Mouse (Mus musculus): ENCODE data around the gene Akirin2.
"Not testable (repeated sequence)": the region's sequence is repeated elsewhere in the genome, so short reads cannot be mapped to it uniquely, and the experiment has no call there.

The Akirin2 gene

DNA sequence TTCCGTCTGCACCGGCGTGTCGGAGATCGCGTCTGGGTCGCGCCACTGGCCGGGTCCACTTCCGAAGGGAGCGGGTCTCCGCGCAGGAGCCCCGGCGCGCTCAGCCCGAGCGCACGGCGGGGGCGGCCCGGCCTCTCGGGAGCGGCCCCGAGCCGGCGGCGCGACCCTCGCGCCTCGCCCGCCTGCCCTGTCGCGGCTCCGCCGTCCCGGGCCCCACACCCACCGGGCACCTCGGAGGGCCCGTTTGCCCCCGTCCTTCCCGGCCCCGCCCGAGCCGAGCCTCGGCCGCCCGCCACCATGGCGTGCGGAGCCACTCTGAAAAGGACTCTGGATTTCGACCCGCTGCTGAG, at the start of gene Akirin2:
Akirin2 (plus strand) TSS at position 190 of the 350 bp plus-strand sequence.
- peak in 1 of 2 experiments; percentile 41 for DNase-seq

GRCm38 (mm10) chr4:34510305-34510704, 40.4 kb upstream of the Akirin2 start:
- no peak for DNase-seq

- DNase-seq = peak; percentile 80 to 85
These were observed 27.9 kb upstream of the Akirin2 start for GRCm38 (mm10) chr4:34522846-34523245.

DNA sequence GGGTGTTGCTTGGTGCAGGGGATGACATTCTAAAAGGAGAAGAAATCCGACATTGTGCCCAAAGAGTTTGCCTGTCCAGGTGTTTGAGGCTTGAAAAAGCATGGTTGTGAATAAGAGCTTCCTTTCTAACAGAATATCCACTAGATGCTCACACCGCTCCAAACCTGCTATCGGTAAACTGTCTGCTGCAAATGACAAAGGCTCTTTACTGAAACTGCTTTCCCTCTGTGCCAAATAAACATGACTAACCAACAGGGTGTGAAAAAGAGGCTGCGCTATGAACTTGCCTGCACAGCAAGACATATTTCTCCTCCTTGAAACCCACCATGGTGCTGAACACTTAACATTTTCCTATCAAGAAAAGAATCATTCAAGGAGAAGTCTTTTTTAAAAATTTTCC, 27.2 kb upstream of the Akirin2 start:
- DNase-seq = peak in 1 of 2 experiments; percentile 39

- no peak for DNase-seq
These were observed 24.0 kb upstream of the Akirin2 start for GRCm38 (mm10) chr4:34526771-34527170.

- DNase-seq = no peak
These were observed 22.2 kb upstream of the Akirin2 start for GRCm38 (mm10) chr4:34528430-34529100.

- no peak for DNase-seq
These were observed 21.4 kb upstream of the Akirin2 start for GRCm38 (mm10) chr4:34529379-34529778.

DNA sequence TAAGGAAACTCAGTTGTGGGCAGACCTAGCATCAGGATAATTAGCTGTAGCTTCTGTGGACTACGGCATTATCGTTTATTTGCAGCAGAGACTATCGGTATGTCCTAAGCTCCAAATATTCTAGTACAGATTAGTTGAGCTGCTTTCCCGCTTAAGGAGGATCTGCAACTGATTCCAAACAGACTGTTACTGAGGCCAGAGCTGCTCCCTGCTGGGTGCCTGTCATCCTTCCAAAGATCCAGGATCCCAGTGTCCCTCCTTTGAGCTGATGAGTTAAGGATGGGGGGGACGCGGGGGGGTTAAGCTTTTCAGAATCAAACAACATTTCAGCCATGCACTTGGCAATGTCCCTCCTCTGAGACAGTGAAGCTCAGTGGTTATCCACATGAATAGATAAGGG, 20.8 kb upstream of the Akirin2 start:
- DNase-seq = peak; percentile 81 to 87

- peak; percentile 96 to 97 for DNase-seq
These were observed 573 bp upstream of the Akirin2 start for GRCm38 (mm10) chr4:34549981-34550747.

DNA sequence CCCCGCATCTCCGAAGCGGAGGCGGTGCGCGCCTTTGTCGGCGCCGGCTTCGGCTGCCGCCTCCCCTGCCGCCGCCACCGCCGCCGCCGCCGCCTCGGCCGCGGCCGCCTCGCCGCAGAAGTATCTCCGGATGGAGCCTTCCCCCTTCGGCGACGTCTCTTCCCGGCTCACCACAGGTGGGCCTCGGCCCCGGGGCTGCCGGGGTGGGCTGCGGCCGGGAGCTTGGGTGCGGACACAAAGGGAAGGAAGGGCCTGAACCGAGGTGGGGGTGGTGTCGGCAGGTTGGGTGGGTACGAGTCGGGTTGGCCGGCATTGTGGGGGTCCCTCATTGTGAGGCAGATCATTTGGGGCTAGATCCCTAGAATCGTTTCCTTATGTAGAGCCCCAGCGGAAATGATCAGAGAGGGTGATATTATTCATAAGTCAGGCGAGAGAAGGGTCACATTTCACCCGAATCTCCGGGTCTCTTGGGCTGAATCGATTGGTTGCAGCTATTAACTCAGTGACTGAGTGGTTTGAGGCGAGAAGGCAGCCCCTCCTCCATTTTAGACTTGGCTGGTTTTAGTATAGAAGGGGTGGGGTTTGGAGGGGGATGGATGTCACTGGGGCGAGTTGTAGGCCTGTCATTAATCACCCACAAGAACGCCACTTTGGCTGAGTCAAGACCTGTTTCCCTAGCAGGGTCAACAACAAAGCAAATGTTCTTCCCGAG, 517 bp downstream of the Akirin2 start:
- peak; percentile 37 to 48 for DNase-seq

DNA sequence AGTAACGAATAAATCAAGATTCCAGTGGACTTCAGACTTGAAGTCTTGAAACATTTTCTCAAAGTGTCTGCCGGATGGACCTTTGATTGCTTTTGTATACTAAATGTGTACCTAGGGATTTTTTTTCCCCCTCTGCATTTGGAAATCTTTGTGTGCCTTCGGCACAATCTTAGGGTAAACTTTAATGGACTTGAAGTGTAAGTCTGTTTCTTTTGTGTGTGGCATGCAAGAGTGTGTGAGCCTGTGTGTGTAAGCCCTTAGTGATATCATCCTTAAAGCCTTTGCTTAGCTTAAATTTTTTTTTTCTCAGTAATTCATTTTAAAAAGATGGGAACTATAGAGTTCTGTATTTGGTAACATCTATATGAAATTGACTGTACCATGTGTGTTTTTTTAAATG, 1.2 kb downstream of the Akirin2 start:
- no peak for DNase-seq

GRCm38 (mm10) chr4:34554596-34554995, 3.9 kb downstream of the Akirin2 start:
- no peak for DNase-seq

DNA sequence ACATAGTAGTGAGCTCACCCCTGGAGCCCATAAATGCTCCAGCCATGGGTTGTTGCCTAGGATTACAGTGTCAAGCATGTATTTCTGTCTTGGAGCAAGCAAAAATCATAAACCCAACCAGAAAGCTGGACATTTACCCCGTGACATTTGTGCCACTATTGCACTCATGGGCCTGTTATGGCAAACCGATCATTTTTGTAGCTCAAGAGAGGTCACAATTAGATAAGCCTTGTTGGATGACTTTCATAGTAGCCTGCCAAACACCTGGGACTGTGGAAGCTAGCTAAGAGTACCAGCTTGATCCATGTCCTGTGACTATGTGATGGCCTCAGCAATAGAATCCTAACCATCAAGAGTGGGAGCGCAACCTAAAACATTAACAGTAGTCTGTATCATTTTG, 4.9 kb downstream of the Akirin2 start:
- no peak for DNase-seq

GRCm38 (mm10) chr4:34556183-34556582, 5.4 kb downstream of the Akirin2 start:
- no peak for DNase-seq

DNA sequence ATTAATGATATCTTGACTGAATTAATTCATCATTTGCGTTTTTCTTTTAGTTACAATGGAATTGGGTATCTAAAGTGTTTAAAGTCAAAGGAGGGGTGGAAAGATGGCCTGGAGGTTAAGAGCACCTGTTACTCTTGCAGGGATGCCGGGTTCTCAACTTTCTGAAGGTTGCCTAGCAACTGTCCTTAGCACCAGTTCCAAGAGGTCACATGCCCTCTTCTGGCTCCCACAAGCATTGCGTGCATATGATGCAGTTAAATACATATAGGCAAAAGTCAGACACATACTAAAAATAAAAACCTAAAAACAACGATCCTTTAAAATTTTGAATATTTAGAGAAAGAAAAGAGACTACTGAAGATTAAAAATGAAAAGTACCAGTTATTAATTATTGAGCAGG, 10.2 kb downstream of the Akirin2 start:
- DNase-seq = peak; percentile 30 to 39

GRCm38 (mm10) chr4:34566226-34566625, 15.5 kb downstream of the Akirin2 start:
- no peak for DNase-seq

- DNase-seq = no peak
These were observed 22.1 kb downstream of the Akirin2 start for GRCm38 (mm10) chr4:34572876-34573275.

- no peak for DNase-seq
These were observed 26.3 kb downstream of the Akirin2 start for GRCm38 (mm10) chr4:34577028-34577427.

DNA sequence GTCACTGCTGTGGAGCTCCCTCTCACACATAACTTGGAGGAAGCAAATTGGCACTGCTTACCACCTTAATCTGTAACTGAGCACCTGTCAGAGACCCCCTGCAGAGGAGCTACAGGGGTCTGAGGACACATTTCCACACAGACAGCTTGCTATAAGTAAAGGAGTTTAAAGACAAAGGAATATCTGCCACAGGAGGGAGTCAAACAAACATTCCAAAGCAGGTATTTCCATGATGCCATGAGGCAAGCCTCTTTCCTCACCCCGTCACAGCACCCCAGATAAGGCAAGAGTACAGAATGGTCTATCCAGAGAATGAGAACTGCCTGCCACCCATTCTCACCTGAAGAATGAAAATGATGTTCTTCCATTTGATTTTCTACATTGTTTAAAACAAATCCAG, 28.5 kb downstream of the Akirin2 start:
- no peak for DNase-seq

DNA sequence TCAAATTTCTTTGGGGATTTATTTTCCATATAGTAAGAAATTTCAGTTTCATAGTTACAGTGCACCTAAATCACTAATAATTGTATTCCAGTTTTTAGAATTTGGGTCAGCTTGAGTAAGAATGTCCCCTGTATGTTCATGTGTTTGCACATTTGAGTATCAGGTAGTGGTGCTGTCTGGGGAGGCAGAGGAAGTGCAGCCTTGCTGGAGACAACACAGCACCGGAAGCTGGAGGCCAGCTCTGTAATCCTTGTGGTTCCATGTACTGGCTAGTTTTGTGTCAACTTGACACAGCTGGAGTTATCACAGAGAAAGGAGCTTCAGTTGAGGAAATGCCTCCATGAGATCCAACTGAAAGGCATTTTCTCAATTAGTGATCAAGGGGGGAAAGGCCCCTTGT, 30.8 kb downstream of the Akirin2 start:
- DNase-seq = not testable (repeated sequence)

- DNase-seq = no peak
These were observed 31.3 kb downstream of the Akirin2 start for GRCm38 (mm10) chr4:34581990-34582389.

DNA sequence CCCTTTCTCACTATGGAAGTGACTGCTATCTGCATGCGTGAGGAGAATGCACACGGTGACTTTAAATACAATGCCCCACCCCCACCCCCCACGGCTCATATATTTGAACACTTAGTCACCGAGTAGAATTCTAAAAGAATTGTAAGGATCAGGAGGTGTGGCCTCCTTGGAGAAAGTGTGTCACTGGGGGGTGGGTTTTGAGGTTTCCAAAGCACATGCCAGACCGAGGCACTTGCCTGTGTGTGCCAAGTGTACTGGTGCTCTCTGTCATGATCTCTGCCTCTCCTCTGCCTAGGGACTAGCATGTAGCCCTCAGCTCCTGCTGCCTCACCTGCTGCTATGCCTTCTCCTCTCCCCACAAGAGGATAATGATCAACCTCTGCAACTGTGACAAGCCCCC, 31.7 kb downstream of the Akirin2 start:
- DNase-seq = no peak

- DNase-seq = no peak
These were observed 32.7 kb downstream of the Akirin2 start for GRCm38 (mm10) chr4:34583427-34583826.
